Mouse (Mus musculus): ENCODE results near the gene Tmeff1.

- no peak for TF ChIP-seq CTCF (IDR thresholded peaks at IDR 0.05; ENCODE audit: low read depth)
- no peak for TF ChIP-seq EP300 (optimal IDR thresholded peaks at IDR 0.05)
These were observed 93.8 kb downstream of the Tmeff1 start for GRCm38 (mm10) chr4:48678793-48679192.

Data from stomach, postnatal 0 days (tissue).